Mouse (Mus musculus): ENCODE measurements at regions not wholly inside any gene's neighbourhood (a gene's known extent, or its start where the extent isn't known, plus 50 kb on each side); places are given as distances from the start of the nearest gene placed in this dataset.

- Histone ChIP-seq H3K36me3 (replicated peaks; ENCODE audit: control insufficient read depth, insufficient read depth, low read depth, low read length) (no peaks in the 10 kb centered on the region), H3K4me2 (ENCODE audit: low read depth, low read length) (no peak overlapping the region), H3K27ac (replicated peaks; ENCODE audit: low read depth, low read length) (no peak overlapping the region), H3K9ac (replicated peaks; ENCODE audit: low read length) (no peak overlapping the region), H3K4me1 (ENCODE audit: control insufficient read depth, insufficient read depth, low read length) (no peaks in the 10 kb centered on the region), H3K9me3 (replicated peaks; ENCODE audit: control insufficient read depth, low read length) (no peaks in the 10 kb centered on the region), H3K4me3 (ENCODE audit: low read depth, low read length) (no peak overlapping the region), H3K27me3 (ENCODE audit: control insufficient read depth, insufficient read depth, low read length) (no peaks in the 10 kb centered on the region)
- ATAC-seq (replicated peaks; ENCODE audit: insufficient number of reproducible peaks, low FRiP score, low TSS enrichment, low read depth) (no peak; the same call in 1 of the 2 replicates), DNase-seq (ENCODE audit: low spot score) (no peak)
- WGBS = 60% methylated on average over 3 of the region's 3 CpGs
Observed at GRCm38 (mm10) chr9:90521186-90521585, 250.6 kb upstream of the Tbc1d2b start.

GRCm38 (mm10) chr9:90494888-90495287, 224.3 kb upstream of the Tbc1d2b start:
- Histone ChIP-seq H3K27me3 (ENCODE audit: control insufficient read depth, insufficient read depth, low read length) (no peaks in the 10 kb centered on the region), H3K9ac (replicated peaks; ENCODE audit: low read length) (no peak overlapping the region), H3K4me1 (ENCODE audit: control insufficient read depth, insufficient read depth, low read length) (no peaks in the 10 kb centered on the region), H3K27ac (replicated peaks; ENCODE audit: low read depth, low read length) (no peak overlapping the region), H3K4me2 (ENCODE audit: low read depth, low read length) (no peak overlapping the region), H3K4me3 (ENCODE audit: low read depth, low read length) (no peak overlapping the region), H3K36me3 (replicated peaks; ENCODE audit: control insufficient read depth, insufficient read depth, low read depth, low read length) (no peaks in the 10 kb centered on the region), H3K9me3 (replicated peaks; ENCODE audit: control insufficient read depth, low read length) (no peaks in the 10 kb centered on the region)
- DNase-seq (ENCODE audit: low spot score) (no peak), ATAC-seq (replicated peaks; ENCODE audit: insufficient number of reproducible peaks, low FRiP score, low TSS enrichment, low read depth) (no peak)
- WGBS = 63% methylated on average over 1 of the region's 1 CpGs

- DNase-seq (ENCODE audit: low spot score) (peak; percentile 2), ATAC-seq (replicated peaks; ENCODE audit: insufficient number of reproducible peaks, low FRiP score, low TSS enrichment, low read depth) (no peak)
- no peak overlapping the region for H3K9ac ChIP-seq (replicated peaks; ENCODE audit: low read length)
Observed at GRCm38 (mm10) chr9:90490561-90491152, 220.1 kb upstream of the Tbc1d2b start.

GRCm38 (mm10) chr9:90450579-90450978, 180.0 kb upstream of the Tbc1d2b start:
- no peaks in the 10 kb centered on the region for H3K9me3 ChIP-seq (replicated peaks; ENCODE audit: control insufficient read depth, low read length)
- H3K27ac ChIP-seq (replicated peaks; ENCODE audit: low read depth, low read length) = no peak overlapping the region
- H3K27me3 ChIP-seq (ENCODE audit: control insufficient read depth, insufficient read depth, low read length) = no peaks in the 10 kb centered on the region
- H3K4me2 ChIP-seq (ENCODE audit: low read depth, low read length) = no peak overlapping the region
- DNase-seq (ENCODE audit: low spot score) (no peak), ATAC-seq (replicated peaks; ENCODE audit: insufficient number of reproducible peaks, low FRiP score, low TSS enrichment, low read depth) (no peak)
- no peaks in the 10 kb centered on the region for H3K4me1 ChIP-seq (ENCODE audit: control insufficient read depth, insufficient read depth, low read length)
- H3K36me3 ChIP-seq (replicated peaks; ENCODE audit: control insufficient read depth, insufficient read depth, low read depth, low read length) = no peaks in the 10 kb centered on the region
- no peak overlapping the region for H3K9ac ChIP-seq (replicated peaks; ENCODE audit: low read length)
- 90% methylated on average over 2 of the region's 2 CpGs for WGBS
- H3K4me3 ChIP-seq (ENCODE audit: low read depth, low read length) = no peak overlapping the region

More at GRCm38 (mm10) chr9:90490561-90491152, 220.1 kb upstream of the Tbc1d2b start:
- H3K4me3 ChIP-seq (ENCODE audit: low read depth, low read length) = no peak overlapping the region
- no peaks in the 10 kb centered on the region for H3K36me3 ChIP-seq (replicated peaks; ENCODE audit: control insufficient read depth, insufficient read depth, low read depth, low read length)
- no peaks in the 10 kb centered on the region for H3K27me3 ChIP-seq (ENCODE audit: control insufficient read depth, insufficient read depth, low read length)
- WGBS = 46% methylated on average over 7 of the region's 7 CpGs
- no peak overlapping the region for H3K4me2 ChIP-seq (ENCODE audit: low read depth, low read length)
- H3K9me3 ChIP-seq (replicated peaks; ENCODE audit: control insufficient read depth, low read length) = no peaks in the 10 kb centered on the region
- no peak overlapping the region for H3K27ac ChIP-seq (replicated peaks; ENCODE audit: low read depth, low read length)
- no peaks in the 10 kb centered on the region for H3K4me1 ChIP-seq (ENCODE audit: control insufficient read depth, insufficient read depth, low read length)

- no peak for ATAC-seq (replicated peaks; ENCODE audit: insufficient number of reproducible peaks, low FRiP score, low TSS enrichment, low read depth)
- no peak overlapping the region for H3K4me3 ChIP-seq (ENCODE audit: low read depth, low read length)
- peak; percentile 54 for DNase-seq (ENCODE audit: low spot score)
Observed at GRCm38 (mm10) chr9:90446957-90447356, 176.4 kb upstream of the Tbc1d2b start.

GRCm38 (mm10) chr9:90434902-90435301, 164.3 kb upstream of the Tbc1d2b start:
- WGBS = 61% methylated on average over 4 of the region's 4 CpGs

More at GRCm38 (mm10) chr9:90446957-90447356, 176.4 kb upstream of the Tbc1d2b start:
- Histone ChIP-seq H3K4me1 (ENCODE audit: control insufficient read depth, insufficient read depth, low read length) (no peaks in the 10 kb centered on the region), H3K9me3 (replicated peaks; ENCODE audit: control insufficient read depth, low read length) (no peaks in the 10 kb centered on the region), H3K9ac (replicated peaks; ENCODE audit: low read length) (no peak overlapping the region), H3K4me2 (ENCODE audit: low read depth, low read length) (no peak overlapping the region), H3K36me3 (replicated peaks; ENCODE audit: control insufficient read depth, insufficient read depth, low read depth, low read length) (no peaks in the 10 kb centered on the region), H3K27me3 (ENCODE audit: control insufficient read depth, insufficient read depth, low read length) (no peaks in the 10 kb centered on the region), H3K27ac (replicated peaks; ENCODE audit: low read depth, low read length) (no peak overlapping the region)
- 13% methylated on average over 4 of the region's 4 CpGs for WGBS

GRCm38 (mm10) chr9:90430898-90431297, 160.3 kb upstream of the Tbc1d2b start:
- no peak overlapping the region for H3K27ac ChIP-seq (replicated peaks; ENCODE audit: low read depth, low read length)
- DNase-seq (ENCODE audit: low spot score) (no peak), ATAC-seq (replicated peaks; ENCODE audit: insufficient number of reproducible peaks, low FRiP score, low TSS enrichment, low read depth) (no peak)
- H3K4me1 ChIP-seq (ENCODE audit: control insufficient read depth, insufficient read depth, low read length) = no peaks in the 10 kb centered on the region
- WGBS = 89% methylated on average over 2 of the region's 2 CpGs
- H3K4me2 ChIP-seq (ENCODE audit: low read depth, low read length) = no peak overlapping the region
- H3K4me3 ChIP-seq (ENCODE audit: low read depth, low read length) = no peak overlapping the region
- no peaks in the 10 kb centered on the region for H3K27me3 ChIP-seq (ENCODE audit: control insufficient read depth, insufficient read depth, low read length)
- no peaks in the 10 kb centered on the region for H3K9me3 ChIP-seq (replicated peaks; ENCODE audit: control insufficient read depth, low read length)
- H3K36me3 ChIP-seq (replicated peaks; ENCODE audit: control insufficient read depth, insufficient read depth, low read depth, low read length) = no peaks in the 10 kb centered on the region
- H3K9ac ChIP-seq (replicated peaks; ENCODE audit: low read length) = no peak overlapping the region

More at GRCm38 (mm10) chr9:90434902-90435301, 164.3 kb upstream of the Tbc1d2b start:
- H3K4me1 ChIP-seq (ENCODE audit: control insufficient read depth, insufficient read depth, low read length) = no peaks in the 10 kb centered on the region
- ATAC-seq (replicated peaks; ENCODE audit: insufficient number of reproducible peaks, low FRiP score, low TSS enrichment, low read depth) (no peak), DNase-seq (ENCODE audit: low spot score) (no peak)
- H3K4me2 ChIP-seq (ENCODE audit: low read depth, low read length) = no peak overlapping the region
- H3K4me3 ChIP-seq (ENCODE audit: low read depth, low read length) = no peak overlapping the region
- no peak overlapping the region for H3K27ac ChIP-seq (replicated peaks; ENCODE audit: low read depth, low read length)
- H3K36me3 ChIP-seq (replicated peaks; ENCODE audit: control insufficient read depth, insufficient read depth, low read depth, low read length) = no peaks in the 10 kb centered on the region
- no peak overlapping the region for H3K9ac ChIP-seq (replicated peaks; ENCODE audit: low read length)
- no peaks in the 10 kb centered on the region for H3K9me3 ChIP-seq (replicated peaks; ENCODE audit: control insufficient read depth, low read length)
- H3K27me3 ChIP-seq (ENCODE audit: control insufficient read depth, insufficient read depth, low read length) = no peaks in the 10 kb centered on the region

GRCm38 (mm10) chr9:90421662-90422061, 151.1 kb upstream of the Tbc1d2b start:
- no peak overlapping the region for H3K27ac ChIP-seq (replicated peaks; ENCODE audit: low read depth, low read length)
- no peaks in the 10 kb centered on the region for H3K27me3 ChIP-seq (ENCODE audit: control insufficient read depth, insufficient read depth, low read length)
- no peaks in the 10 kb centered on the region for H3K9me3 ChIP-seq (replicated peaks; ENCODE audit: control insufficient read depth, low read length)
- H3K9ac ChIP-seq (replicated peaks; ENCODE audit: low read length) = no peak overlapping the region
- H3K4me1 ChIP-seq (ENCODE audit: control insufficient read depth, insufficient read depth, low read length) = no peaks in the 10 kb centered on the region
- no peaks in the 10 kb centered on the region for H3K36me3 ChIP-seq (replicated peaks; ENCODE audit: control insufficient read depth, insufficient read depth, low read depth, low read length)
- H3K4me2 ChIP-seq (ENCODE audit: low read depth, low read length) = no peak overlapping the region
- H3K4me3 ChIP-seq (ENCODE audit: low read depth, low read length) = no peak overlapping the region
- WGBS = 87% methylated on average over 6 of the region's 6 CpGs
- no peak for DNase-seq (ENCODE audit: low spot score)
- no peak for ATAC-seq (replicated peaks; ENCODE audit: insufficient number of reproducible peaks, low FRiP score, low TSS enrichment, low read depth)

Measured in embryonic facial prominence, embryonic 11.5 days (tissue).